Mouse (Mus musculus): ENCODE results near the gene Wdr35. TPM values are rescaled to one million over a fixed set of nuclear protein-coding genes. Genes with fewer than 3 reads are reported as not detected.

Gene Wdr35
- polyA plus RNA-seq, 1 experiment from 2014 or later = 28.0 TPM

DNA sequence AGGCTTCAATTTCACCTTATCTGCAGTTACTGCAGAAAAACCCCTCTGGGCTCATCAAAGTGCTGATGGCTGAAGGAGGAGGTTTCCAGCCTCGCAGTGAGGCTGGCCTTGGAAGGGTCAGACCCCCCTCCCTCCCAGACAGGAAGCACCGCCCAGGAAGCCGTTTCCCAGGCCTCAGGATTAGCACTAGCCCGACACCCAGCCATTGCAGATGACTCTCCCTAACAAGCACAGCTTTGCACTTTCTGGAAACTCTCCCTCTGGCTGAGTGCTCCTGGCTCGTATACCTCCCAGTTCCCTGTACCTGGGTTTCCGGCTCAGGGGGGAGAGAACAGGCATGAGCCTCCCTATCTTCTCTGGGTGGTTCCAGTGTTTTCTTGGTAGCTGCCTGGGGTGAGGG is 77.1 kb downstream of the Wdr35 start:
- Histone ChIP-seq H3K27me3 (ENCODE audit: control insufficient read depth, insufficient read depth, low read length) (no peaks in the 10 kb centered on the region), H3K4me1 (replicated peaks; ENCODE audit: control insufficient read depth, insufficient read depth, low read length) (no peaks in the 10 kb centered on the region), H3K27ac (ENCODE audit: low read depth, low read length) (no peak overlapping the region), H3K4me3 (ENCODE audit: low read depth, low read length) (no peak overlapping the region), H3K9me3 (ENCODE audit: control insufficient read depth, low read length) (no peaks in the 10 kb centered on the region), H3K36me3 (ENCODE audit: control insufficient read depth, insufficient read depth, low read length) (no peaks in the 10 kb centered on the region), H3K9ac (ENCODE audit: low read length) (no peak overlapping the region), H3K4me2 (ENCODE audit: low read depth, low read length, severe bottlenecking) (no peak overlapping the region)
- DNase-seq (ENCODE audit: low spot score) (no peak), ATAC-seq (replicated peaks; ENCODE audit: low FRiP score) (no peak)
- 37% methylated on average over 6 of the region's 6 CpGs for WGBS

DNA sequence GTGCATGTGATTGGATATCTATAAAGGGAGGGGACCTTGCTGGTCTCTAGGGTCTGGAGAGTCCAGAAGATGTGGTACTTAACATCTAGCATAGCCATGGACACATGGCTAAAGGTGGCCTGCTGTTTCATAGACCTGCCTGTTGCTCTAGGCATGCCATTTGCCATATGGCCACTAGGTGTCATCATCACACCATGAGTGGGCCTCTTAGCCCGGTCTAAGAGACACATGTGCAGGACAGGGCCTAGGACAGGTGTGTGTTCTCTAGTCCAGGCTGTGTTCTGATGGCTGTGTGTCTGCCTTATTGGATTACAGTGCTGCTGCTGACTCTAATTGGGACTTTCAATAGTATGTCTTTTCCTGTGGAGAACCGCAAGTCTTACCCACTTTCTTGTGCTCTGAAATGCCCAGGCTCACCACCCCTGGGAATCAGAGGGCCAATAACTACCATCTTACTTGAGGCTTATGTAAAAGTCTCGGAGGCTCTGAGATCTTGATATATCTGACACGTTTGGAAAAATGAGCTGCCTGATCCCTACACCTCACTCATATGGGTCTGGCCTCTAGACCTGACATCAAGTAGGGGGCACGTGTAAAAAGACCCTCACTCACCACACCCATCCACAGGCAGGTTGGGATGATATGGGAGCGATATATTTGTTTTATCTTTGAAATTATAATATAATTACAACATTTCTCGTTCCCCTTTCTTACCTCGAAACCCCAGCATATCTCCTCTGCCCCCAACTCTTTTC is 78.6 kb downstream of the Wdr35 start:
- Histone ChIP-seq H3K4me2 (ENCODE audit: low read depth, low read length, severe bottlenecking) (no peak overlapping the region), H3K9ac (ENCODE audit: low read length) (no peak overlapping the region), H3K27me3 (ENCODE audit: control insufficient read depth, insufficient read depth, low read length) (no peaks in the 10 kb centered on the region), H3K27ac (ENCODE audit: low read depth, low read length) (no peak overlapping the region), H3K4me3 (ENCODE audit: low read depth, low read length) (no peak overlapping the region), H3K4me1 (replicated peaks; ENCODE audit: control insufficient read depth, insufficient read depth, low read length) (no peaks in the 10 kb centered on the region), H3K36me3 (ENCODE audit: control insufficient read depth, insufficient read depth, low read length) (no peaks in the 10 kb centered on the region), H3K9me3 (ENCODE audit: control insufficient read depth, low read length) (no peaks in the 10 kb centered on the region)
- peak; percentile 84 for DNase-seq (ENCODE audit: low spot score)
- 62% methylated on average over 8 of the region's 8 CpGs for WGBS
- ATAC-seq (replicated peaks; ENCODE audit: low FRiP score) = peak; percentile 87

DNA sequence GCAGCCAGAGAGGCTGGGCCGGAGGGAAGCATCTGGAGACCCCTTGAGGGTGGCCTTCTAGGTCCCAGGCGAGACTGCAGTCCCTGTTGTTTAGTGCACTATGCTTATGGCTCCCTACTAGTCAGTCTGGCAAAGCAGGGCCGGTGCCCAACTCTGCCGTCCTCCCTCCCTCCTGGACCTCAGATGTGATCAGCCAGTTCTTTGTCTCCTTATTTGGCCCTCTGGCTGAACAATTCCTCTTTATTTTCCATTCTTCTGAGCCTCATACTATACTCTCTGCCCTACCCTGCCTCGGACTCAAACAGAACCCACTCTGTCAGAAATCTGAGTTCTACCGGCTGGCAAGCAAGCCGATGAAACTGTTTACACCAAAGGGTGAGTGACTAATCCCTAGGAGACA is 79.7 kb downstream of the Wdr35 start:
- Histone ChIP-seq H3K4me2 (ENCODE audit: low read depth, low read length, severe bottlenecking) (no peak overlapping the region), H3K9ac (ENCODE audit: low read length) (no peak overlapping the region), H3K4me1 (replicated peaks; ENCODE audit: control insufficient read depth, insufficient read depth, low read length) (no peaks in the 10 kb centered on the region), H3K27ac (ENCODE audit: low read depth, low read length) (no peak overlapping the region), H3K9me3 (ENCODE audit: control insufficient read depth, low read length) (no peaks in the 10 kb centered on the region), H3K4me3 (ENCODE audit: low read depth, low read length) (no peak overlapping the region), H3K36me3 (ENCODE audit: control insufficient read depth, insufficient read depth, low read length) (no peaks in the 10 kb centered on the region), H3K27me3 (ENCODE audit: control insufficient read depth, insufficient read depth, low read length) (no peaks in the 10 kb centered on the region)
- 51% methylated on average over 7 of the region's 7 CpGs for WGBS
- ATAC-seq (replicated peaks; ENCODE audit: low FRiP score) = no peak
- no peak for DNase-seq (ENCODE audit: low spot score)

DNA sequence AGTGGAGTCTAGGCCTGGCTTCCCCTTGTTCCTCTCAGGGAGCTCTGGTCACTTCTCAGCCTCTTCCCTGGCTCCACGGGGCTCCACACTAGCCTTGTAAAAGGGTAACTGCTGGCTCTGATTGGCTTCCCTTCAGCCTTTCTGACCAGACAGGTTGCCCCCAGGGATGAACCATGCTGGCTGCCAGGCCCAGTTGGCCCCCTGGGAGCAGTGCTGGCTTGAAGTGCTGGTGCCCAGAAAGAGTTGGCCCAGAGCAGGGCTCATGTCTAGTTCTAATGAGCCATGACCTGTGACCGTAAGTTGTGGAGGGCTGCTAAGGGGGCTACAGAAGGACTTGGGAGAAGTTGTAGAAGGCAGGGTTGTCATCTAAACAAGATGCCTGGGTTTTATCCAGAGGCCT is 80.3 kb downstream of the Wdr35 start:
- ATAC-seq (replicated peaks; ENCODE audit: low FRiP score) (no peak), DNase-seq (ENCODE audit: low spot score) (no peak)
- Histone ChIP-seq H3K4me2 (ENCODE audit: low read depth, low read length, severe bottlenecking) (no peak overlapping the region), H3K4me1 (replicated peaks; ENCODE audit: control insufficient read depth, insufficient read depth, low read length) (no peaks in the 10 kb centered on the region), H3K27ac (ENCODE audit: low read depth, low read length) (no peak overlapping the region), H3K9me3 (ENCODE audit: control insufficient read depth, low read length) (no peaks in the 10 kb centered on the region), H3K27me3 (ENCODE audit: control insufficient read depth, insufficient read depth, low read length) (no peaks in the 10 kb centered on the region), H3K9ac (ENCODE audit: low read length) (no peak overlapping the region), H3K4me3 (ENCODE audit: low read depth, low read length) (no peak overlapping the region), H3K36me3 (ENCODE audit: control insufficient read depth, insufficient read depth, low read length) (no peaks in the 10 kb centered on the region)
- WGBS = 71% methylated on average over 2 of the region's 2 CpGs

DNA sequence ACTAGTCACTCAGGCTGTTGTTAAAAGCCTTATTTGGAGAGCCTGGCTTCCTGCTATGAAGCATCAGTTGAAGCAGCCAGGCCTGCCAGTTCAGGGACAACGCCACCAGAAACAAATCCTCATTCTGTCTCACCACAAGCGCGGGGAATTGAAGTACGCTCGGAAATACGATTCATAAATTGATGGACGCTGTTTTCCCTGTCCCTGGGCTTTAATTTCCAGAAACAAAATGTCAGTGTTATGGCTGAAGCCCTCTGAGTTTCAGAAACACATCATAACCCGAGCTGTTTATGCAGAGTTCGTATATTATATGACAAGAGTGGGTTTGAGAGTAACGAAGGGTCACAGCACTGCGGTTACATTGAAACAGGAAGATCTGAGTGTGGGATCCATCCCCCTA is 81.6 kb downstream of the Wdr35 start:
- Histone ChIP-seq H3K4me3 (ENCODE audit: low read depth, low read length) (no peak overlapping the region), H3K36me3 (ENCODE audit: control insufficient read depth, insufficient read depth, low read length) (no peaks in the 10 kb centered on the region), H3K27ac (ENCODE audit: low read depth, low read length) (no peak overlapping the region), H3K4me1 (replicated peaks; ENCODE audit: control insufficient read depth, insufficient read depth, low read length) (no peaks in the 10 kb centered on the region), H3K9me3 (ENCODE audit: control insufficient read depth, low read length) (no peaks in the 10 kb centered on the region), H3K27me3 (ENCODE audit: control insufficient read depth, insufficient read depth, low read length) (no peaks in the 10 kb centered on the region), H3K4me2 (ENCODE audit: low read depth, low read length, severe bottlenecking) (no peak overlapping the region), H3K9ac (ENCODE audit: low read length) (no peak overlapping the region)
- WGBS = 84% methylated on average over 11 of the region's 11 CpGs
- ATAC-seq (replicated peaks; ENCODE audit: low FRiP score) (no peak), DNase-seq (ENCODE audit: low spot score) (no peak)

DNA sequence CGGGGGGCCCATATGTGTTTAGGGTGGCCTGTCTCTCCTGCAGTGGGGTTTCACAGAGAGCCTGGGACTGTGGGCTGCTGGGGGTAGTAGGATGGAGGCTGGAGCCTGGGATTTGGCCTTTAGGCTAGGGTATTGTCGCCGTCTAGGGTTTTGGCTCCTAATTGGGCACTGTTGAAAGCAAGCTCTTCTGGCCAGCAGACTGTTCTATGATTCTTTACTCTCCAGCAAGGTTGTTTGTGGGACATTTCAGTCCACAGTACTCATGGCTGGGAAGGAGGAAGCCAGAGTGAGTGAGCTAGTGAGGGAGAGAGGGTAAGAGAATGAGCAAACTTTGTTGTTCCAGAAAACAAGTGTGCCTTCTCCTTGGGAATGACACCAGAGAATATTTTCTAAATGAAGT is 85.8 kb downstream of the Wdr35 start:
- no peaks in the 10 kb centered on the region for H3K36me3 ChIP-seq (ENCODE audit: control insufficient read depth, insufficient read depth, low read length)
- DNase-seq (ENCODE audit: low spot score) (no peak), ATAC-seq (replicated peaks; ENCODE audit: low FRiP score) (no peak)
- no peaks in the 10 kb centered on the region for H3K27me3 ChIP-seq (ENCODE audit: control insufficient read depth, insufficient read depth, low read length)
- no peak overlapping the region for H3K27ac ChIP-seq (ENCODE audit: low read depth, low read length)
- H3K4me2 ChIP-seq (ENCODE audit: low read depth, low read length, severe bottlenecking) = no peak overlapping the region
- H3K9ac ChIP-seq (ENCODE audit: low read length) = no peak overlapping the region
- H3K4me3 ChIP-seq (ENCODE audit: low read depth, low read length) = no peak overlapping the region
- WGBS = 91% methylated on average over 3 of the region's 3 CpGs
- H3K9me3 ChIP-seq (ENCODE audit: control insufficient read depth, low read length) = no peaks in the 10 kb centered on the region
- H3K4me1 ChIP-seq (replicated peaks; ENCODE audit: control insufficient read depth, insufficient read depth, low read length) = no peaks in the 10 kb centered on the region

DNA sequence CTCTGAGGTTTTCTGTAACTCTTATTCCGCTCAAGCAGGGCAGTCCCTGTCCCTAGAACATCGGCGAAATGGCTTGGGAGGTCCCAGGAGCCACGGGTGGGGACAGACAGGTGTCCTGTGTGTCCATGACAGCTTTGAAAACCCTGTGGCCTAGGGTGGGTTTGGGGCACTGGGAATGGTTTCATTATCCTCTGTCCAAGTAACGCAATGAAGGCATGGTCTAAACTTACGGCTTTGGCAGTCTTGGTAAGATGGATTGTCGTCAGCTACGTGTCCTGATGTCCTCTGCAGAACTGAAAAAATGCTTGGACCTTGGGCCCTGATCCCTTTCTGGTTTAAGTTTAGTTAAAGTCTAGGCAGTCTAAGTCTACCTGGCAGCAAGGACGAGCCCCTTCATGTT is 86.3 kb downstream of the Wdr35 start:
- WGBS = 94% methylated on average over 9 of the region's 9 CpGs
- Histone ChIP-seq H3K4me1 (replicated peaks; ENCODE audit: control insufficient read depth, insufficient read depth, low read length) (no peaks in the 10 kb centered on the region), H3K4me3 (ENCODE audit: low read depth, low read length) (no peak overlapping the region), H3K4me2 (ENCODE audit: low read depth, low read length, severe bottlenecking) (no peak overlapping the region), H3K9me3 (ENCODE audit: control insufficient read depth, low read length) (no peaks in the 10 kb centered on the region), H3K36me3 (ENCODE audit: control insufficient read depth, insufficient read depth, low read length) (no peaks in the 10 kb centered on the region), H3K27ac (ENCODE audit: low read depth, low read length) (no peak overlapping the region), H3K27me3 (ENCODE audit: control insufficient read depth, insufficient read depth, low read length) (no peaks in the 10 kb centered on the region), H3K9ac (ENCODE audit: low read length) (no peak overlapping the region)
- DNase-seq (ENCODE audit: low spot score) (no peak), ATAC-seq (replicated peaks; ENCODE audit: low FRiP score) (no peak)

DNA sequence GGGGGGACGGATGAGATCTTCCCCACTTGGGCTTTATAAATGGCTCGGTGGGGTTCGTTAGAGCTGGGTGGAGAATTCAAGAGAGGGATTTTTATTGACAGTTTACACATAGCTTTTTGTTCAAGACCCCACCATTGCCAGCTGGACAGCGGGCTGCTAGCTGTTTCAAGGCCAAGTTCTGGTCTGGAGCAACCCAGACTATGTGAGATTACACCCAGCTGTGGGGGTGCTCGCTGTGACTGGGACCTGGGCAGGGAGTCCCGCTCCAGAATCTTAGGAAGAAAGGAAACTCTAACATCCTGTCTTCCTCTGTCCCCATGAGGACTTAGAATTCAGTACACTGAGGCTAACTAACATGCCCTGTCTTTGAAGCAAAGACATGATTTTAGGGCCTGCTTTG is 89.9 kb downstream of the Wdr35 start:
- Histone ChIP-seq H3K9me3 (ENCODE audit: control insufficient read depth, low read length) (no peaks in the 10 kb centered on the region), H3K27ac (ENCODE audit: low read depth, low read length) (no peak overlapping the region), H3K27me3 (ENCODE audit: control insufficient read depth, insufficient read depth, low read length) (no peaks in the 10 kb centered on the region), H3K36me3 (ENCODE audit: control insufficient read depth, insufficient read depth, low read length) (no peaks in the 10 kb centered on the region), H3K4me2 (ENCODE audit: low read depth, low read length, severe bottlenecking) (no peak overlapping the region), H3K9ac (ENCODE audit: low read length) (no peak overlapping the region), H3K4me1 (replicated peaks; ENCODE audit: control insufficient read depth, insufficient read depth, low read length) (no peaks in the 10 kb centered on the region), H3K4me3 (ENCODE audit: low read depth, low read length) (no peak overlapping the region)
- 69% methylated on average over 6 of the region's 6 CpGs for WGBS
- DNase-seq (ENCODE audit: low spot score) (no peak), ATAC-seq (replicated peaks; ENCODE audit: low FRiP score) (no peak)

DNA sequence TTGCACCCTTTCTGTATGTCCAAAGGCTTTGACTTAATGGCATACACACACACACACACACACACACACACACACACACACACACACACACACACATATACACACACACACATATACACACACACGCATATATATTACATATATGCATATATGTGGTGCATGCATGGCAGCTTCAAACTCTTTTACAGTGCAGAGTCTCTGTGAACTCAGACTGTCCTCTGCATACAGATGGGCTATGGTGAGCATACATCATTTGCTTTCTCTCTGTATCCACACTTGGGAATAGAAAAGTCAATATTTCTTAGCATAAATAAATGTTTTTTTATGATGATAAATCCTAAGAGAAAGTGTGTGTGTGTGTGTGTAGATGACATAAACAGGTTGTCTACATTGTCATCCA is 97.4 kb downstream of the Wdr35 start:
- Histone ChIP-seq H3K27me3 (ENCODE audit: control insufficient read depth, insufficient read depth, low read length) (no peaks in the 10 kb centered on the region), H3K36me3 (ENCODE audit: control insufficient read depth, insufficient read depth, low read length) (no peaks in the 10 kb centered on the region), H3K4me3 (ENCODE audit: low read depth, low read length) (no peak overlapping the region), H3K4me2 (ENCODE audit: low read depth, low read length, severe bottlenecking) (no peak overlapping the region), H3K9ac (ENCODE audit: low read length) (no peak overlapping the region), H3K27ac (ENCODE audit: low read depth, low read length) (no peak overlapping the region), H3K9me3 (ENCODE audit: control insufficient read depth, low read length) (no peaks in the 10 kb centered on the region), H3K4me1 (replicated peaks; ENCODE audit: control insufficient read depth, insufficient read depth, low read length) (no peaks in the 10 kb centered on the region)
- ATAC-seq (replicated peaks; ENCODE audit: low FRiP score) (no peak), DNase-seq (ENCODE audit: low spot score) (no peak)
- 87% methylated on average over 1 of the region's 1 CpGs for WGBS
